Mouse (Mus musculus) heart, postnatal 25 days (tissue): ENCODE results near the gene Gtsf1l. TPM values are rescaled to one million over a fixed set of nuclear protein-coding genes. Genes with fewer than 3 reads are reported as not detected.

ENCODE experiments used
- DNase-seq: peaks from one replicate; pipeline ENCODE4 v3.0.0; 2022; ENCODE audit warnings: low spot score
- intact Hi-C: fragments of 180-260 bp; cut with DNase I; formaldehyde crosslinking; loops from one replicate; pipeline ENCODE4 v1.15.1; 2025
- microRNA-seq: library from miRNA; unstranded; fragments of <30 nt; microRNA quantifications from one replicate; pipeline ENCODE4 v1.2.0, GENCODE M21; 2022
- total RNA-seq, 2 experiments: library from RNA; stranded (reverse); gene quantifications; 2 replicates each; pipeline ENCODE4 v1.2.3; 2021

The Gtsf1l gene
- total RNA-seq, 2 experiments from 2014 or later, result not detected

GRCm38 (mm10) chr2:163054335-163054840, 33.3 kb downstream of the Gtsf1l start, which contains the start of gene Mybl2:
Gene Mybl2 (plus strand): TSS chr2:163054687.
- intact Hi-C loops, result no loop called here
- DNase-seq, result peak; percentile 86

- DNase-seq, result no peak
- intact Hi-C loops, result no loop called here
These were observed 34.8 kb downstream of the Gtsf1l start for GRCm38 (mm10) chr2:163052826-163053225.

- no peak for DNase-seq
- intact Hi-C loops, result no loop called here
These were observed 35.6 kb downstream of the Gtsf1l start for GRCm38 (mm10) chr2:163052101-163052500.

DNA sequence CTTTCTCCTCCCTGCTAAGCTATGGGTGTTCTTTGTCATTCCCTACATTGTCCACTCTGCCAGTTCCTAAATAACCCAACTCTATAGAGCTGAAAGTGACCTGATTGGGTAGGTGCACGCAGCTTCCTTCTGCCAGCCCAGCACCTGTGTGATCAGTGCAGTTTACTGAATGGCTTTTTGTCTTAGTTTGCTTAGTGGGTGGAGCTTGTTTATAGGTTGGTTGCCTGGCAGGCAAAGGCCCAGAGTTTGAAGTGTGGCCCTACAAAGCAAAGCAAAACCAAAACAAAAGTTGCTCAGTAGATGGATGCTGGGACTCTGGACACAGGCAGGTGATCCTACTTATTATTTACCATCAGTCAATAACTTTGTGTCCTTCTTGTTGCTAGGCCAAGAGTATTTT, 36.0 kb downstream of the Gtsf1l start:
- intact Hi-C loops, result no loop called here
- DNase-seq, result no peak

DNA sequence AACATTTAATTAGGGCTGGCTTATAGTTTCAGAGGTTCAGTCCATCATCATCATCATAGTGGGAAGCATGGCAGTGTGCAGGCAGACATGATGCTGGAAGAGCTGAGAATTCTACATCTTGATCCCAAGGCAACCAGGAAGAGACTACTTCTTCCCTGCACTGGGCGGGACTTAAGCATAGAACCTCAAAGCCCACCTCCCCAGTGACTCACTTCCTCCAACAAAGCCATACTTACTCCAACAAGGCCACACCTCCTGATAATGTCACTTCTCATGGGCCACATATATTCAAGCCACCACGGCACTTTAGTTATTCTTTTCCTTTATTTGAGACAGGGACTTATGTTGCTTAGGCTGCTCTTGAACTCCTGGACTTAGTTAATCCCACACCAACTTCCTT, 38.5 kb downstream of the Gtsf1l start:
- DNase-seq, result no peak
- intact Hi-C loops, result loop anchor here (5.0 kb wide), 2 partner anchors 283 to 353 kb away; no protein-coding TSS in a partner anchor

- intact Hi-C loops, result loop anchor here (5.0 kb wide), 2 partner anchors 284 to 354 kb away; no protein-coding TSS in a partner anchor
- peak; percentile 5 for DNase-seq
These were observed 39.5 kb downstream of the Gtsf1l start for GRCm38 (mm10) chr2:163048125-163048524.

- intact Hi-C loops, result no loop called here
- DNase-seq, result no peak
These were observed 47.7 kb downstream of the Gtsf1l start for GRCm38 (mm10) chr2:163039940-163040339.

Small RNA genes lying within 50 kb of the gene (microRNA-seq; reads per million reads assigned to microRNA genes)
- gene Gm22174 (not detected), gene Mir7003 (not detected)

Other genes with a start within 250 kb of the Gtsf1l start
- gene Srsf6, start 156.3 kb downstream of the Gtsf1l start, total RNA-seq, result 10 to 100 TPM; 63.7 to 70.7 TPM
- not detected for gene L3mbtl1, start 144.4 kb downstream of the Gtsf1l start, total RNA-seq
- gene Sgk2, start 100.5 kb downstream of the Gtsf1l start, total RNA-seq, result not detected
- 10 to 100 TPM; 16.7 to 17.7 TPM for gene Ift52, start 70.5 kb downstream of the Gtsf1l start, total RNA-seq
- under 1 TPM; 0.62 to 0.89 TPM for gene Mybl2, start 33.2 kb downstream of the Gtsf1l start, total RNA-seq
- 1 to 10 TPM; 1.3 to 2.0 TPM for gene Tox2, start 115.3 kb upstream of the Gtsf1l start, total RNA-seq